Mouse (Mus musculus): ENCODE data around the gene Sh2b3. TPM values are rescaled to one million over a fixed set of nuclear protein-coding genes. Genes with fewer than 3 reads are reported as not detected.

Gene Sh2b3
- polyA plus RNA-seq, 1 experiment from 2014 or later, result 16.8 TPM

- H3K27ac ChIP-seq (ENCODE audit: low read depth, low read length), result no peak overlapping the region
- WGBS (ENCODE audit: insufficient replicate concordance), result 59% methylated on average over 6 of the region's 6 CpGs
These were observed 33.4 kb upstream of the Sh2b3 start for GRCm38 (mm10) chr5:121870832-121871231.

GRCm38 (mm10) chr5:121867963-121868362, 30.5 kb upstream of the Sh2b3 start:
- Histone ChIP-seq H3K27me3 (ENCODE audit: control insufficient read depth, insufficient read depth, low read length) (0 out of 2 replicates have a peak, but pooled peaks cover 7% of the 10 kb centered on the region), H3K36me3 (ENCODE audit: control insufficient read depth, insufficient read depth, low read length) (no peaks in the 10 kb centered on the region), H3K4me1 (ENCODE audit: control insufficient read depth, insufficient read depth, low read length) (no peaks in the 10 kb centered on the region; the same call in 1 of the 2 replicates), H3K27ac (ENCODE audit: low read depth, low read length) (no peak overlapping the region), H3K4me3 (ENCODE audit: low read depth, low read length) (no peak overlapping the region), H3K9ac (ENCODE audit: low read depth, low read length) (no peak overlapping the region), H3K9me3 (replicated peaks; ENCODE audit: control insufficient read depth, low read length) (no peaks in the 10 kb centered on the region), H3K4me2 (no peak overlapping the region)
- WGBS (ENCODE audit: insufficient replicate concordance), result 65% methylated on average over 5 of the region's 5 CpGs
- no peak for ATAC-seq (replicated peaks; ENCODE audit: insufficient number of reproducible peaks, low FRiP score, low TSS enrichment)

More at GRCm38 (mm10) chr5:121870832-121871231, 33.4 kb upstream of the Sh2b3 start:
- no peak overlapping the region for H3K4me3 ChIP-seq (ENCODE audit: low read depth, low read length)
- H3K27me3 ChIP-seq (ENCODE audit: control insufficient read depth, insufficient read depth, low read length), result peaks cover 11% of the 10 kb centered on the region; the same call in 1 of the 2 replicates
- H3K9me3 ChIP-seq (replicated peaks; ENCODE audit: control insufficient read depth, low read length), result no peaks in the 10 kb centered on the region
- H3K36me3 ChIP-seq (ENCODE audit: control insufficient read depth, insufficient read depth, low read length), result no peaks in the 10 kb centered on the region
- no peak for ATAC-seq (replicated peaks; ENCODE audit: insufficient number of reproducible peaks, low FRiP score, low TSS enrichment)
- H3K4me1 ChIP-seq (ENCODE audit: control insufficient read depth, insufficient read depth, low read length), result no peaks in the 10 kb centered on the region
- H3K9ac ChIP-seq (ENCODE audit: low read depth, low read length), result no peak overlapping the region
- no peak overlapping the region for H3K4me2 ChIP-seq

GRCm38 (mm10) chr5:121864330-121864729, 26.9 kb upstream of the Sh2b3 start:
- 0 out of 2 replicates have a peak, but pooled peaks cover 4% of the 10 kb centered on the region for H3K27me3 ChIP-seq (ENCODE audit: control insufficient read depth, insufficient read depth, low read length)
- 0 out of 2 replicates have a peak, but pooled peaks cover 4% of the 10 kb centered on the region for H3K36me3 ChIP-seq (ENCODE audit: control insufficient read depth, insufficient read depth, low read length)
- no peaks in the 10 kb centered on the region; the same call in 1 of the 2 replicates for H3K4me1 ChIP-seq (ENCODE audit: control insufficient read depth, insufficient read depth, low read length)
- no peak overlapping the region for H3K27ac ChIP-seq (ENCODE audit: low read depth, low read length)
- peaks cover 5% of the 10 kb centered on the region; the same call in 1 of the 2 replicates for H3K9me3 ChIP-seq (replicated peaks; ENCODE audit: control insufficient read depth, low read length)
- H3K4me3 ChIP-seq (ENCODE audit: low read depth, low read length), result no peak overlapping the region
- H3K4me2 ChIP-seq, result peak overlapping the region; percentile 59
- 7% methylated on average over 10 of the region's 11 CpGs for WGBS (ENCODE audit: insufficient replicate concordance)
- H3K9ac ChIP-seq (ENCODE audit: low read depth, low read length), result no peak overlapping the region
- ATAC-seq (replicated peaks; ENCODE audit: insufficient number of reproducible peaks, low FRiP score, low TSS enrichment), result no peak

DNA sequence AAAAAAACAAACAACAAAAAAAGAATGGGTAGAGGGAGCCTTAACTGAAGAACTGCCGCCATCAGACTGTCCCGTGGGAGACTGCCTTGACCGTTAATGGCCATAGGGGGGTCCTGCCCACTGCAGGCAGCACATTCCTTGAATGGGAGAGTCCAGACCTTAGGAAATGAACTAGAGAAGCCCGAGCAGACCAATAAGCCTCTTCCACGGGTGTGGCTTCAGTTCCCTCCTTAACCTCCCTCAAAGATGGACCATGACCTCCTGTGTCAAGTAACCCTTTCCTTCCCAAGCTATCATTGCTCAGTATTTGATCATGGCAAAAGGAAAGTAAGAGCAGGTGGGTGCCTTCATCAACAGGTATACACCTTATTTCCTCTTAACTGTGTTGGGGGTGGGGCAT, 24.5 kb upstream of the Sh2b3 start:
- no peak overlapping the region for H3K4me2 ChIP-seq
- ATAC-seq (replicated peaks; ENCODE audit: insufficient number of reproducible peaks, low FRiP score, low TSS enrichment), result no peak
- H3K9ac ChIP-seq (ENCODE audit: low read depth, low read length), result no peak overlapping the region
- no peaks in the 10 kb centered on the region; the same call in 1 of the 2 replicates for H3K4me1 ChIP-seq (ENCODE audit: control insufficient read depth, insufficient read depth, low read length)
- 0 out of 2 replicates have a peak, but pooled peaks cover 2% of the 10 kb centered on the region for H3K27me3 ChIP-seq (ENCODE audit: control insufficient read depth, insufficient read depth, low read length)
- peaks cover 5% of the 10 kb centered on the region; the same call in 1 of the 2 replicates for H3K9me3 ChIP-seq (replicated peaks; ENCODE audit: control insufficient read depth, low read length)
- no peak overlapping the region for H3K4me3 ChIP-seq (ENCODE audit: low read depth, low read length)
- WGBS (ENCODE audit: insufficient replicate concordance), result 50% methylated on average over 5 of the region's 5 CpGs
- H3K36me3 ChIP-seq (ENCODE audit: control insufficient read depth, insufficient read depth, low read length), result 0 out of 2 replicates have a peak, but pooled peaks cover 4% of the 10 kb centered on the region
- H3K27ac ChIP-seq (ENCODE audit: low read depth, low read length), result no peak overlapping the region

DNA sequence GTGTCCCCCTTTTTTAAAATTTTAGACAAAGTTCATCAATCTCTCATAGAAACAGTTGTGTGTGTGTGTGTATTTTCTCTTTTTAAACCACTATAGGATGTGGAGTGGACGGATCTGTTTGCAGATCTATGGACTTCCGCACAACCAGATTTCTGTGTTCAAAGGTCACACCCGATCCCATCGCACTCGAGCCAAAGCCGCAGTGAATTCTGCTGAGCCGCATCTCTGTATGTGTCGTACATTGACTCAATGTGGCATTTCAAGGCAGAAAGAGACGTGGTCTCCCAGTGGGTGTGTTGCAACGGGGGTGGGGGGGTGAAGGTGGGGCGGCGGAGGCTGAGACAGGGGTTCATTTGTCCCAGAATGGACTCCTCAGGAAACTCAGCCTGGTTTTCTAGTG, 21.0 kb upstream of the Sh2b3 start:
- H3K27me3 ChIP-seq (ENCODE audit: control insufficient read depth, insufficient read depth, low read length), result no peaks in the 10 kb centered on the region
- H3K4me2 ChIP-seq, result no peak overlapping the region
- peaks cover 3% of the 10 kb centered on the region; the same call in 1 of the 2 replicates for H3K4me1 ChIP-seq (ENCODE audit: control insufficient read depth, insufficient read depth, low read length)
- no peak overlapping the region for H3K9ac ChIP-seq (ENCODE audit: low read depth, low read length)
- no peak overlapping the region for H3K27ac ChIP-seq (ENCODE audit: low read depth, low read length)
- H3K4me3 ChIP-seq (ENCODE audit: low read depth, low read length), result no peak overlapping the region
- WGBS (ENCODE audit: insufficient replicate concordance), result 88% methylated on average over 12 of the region's 12 CpGs
- ATAC-seq (replicated peaks; ENCODE audit: insufficient number of reproducible peaks, low FRiP score, low TSS enrichment), result no peak
- peaks cover 5% of the 10 kb centered on the region; the same call in 1 of the 2 replicates for H3K9me3 ChIP-seq (replicated peaks; ENCODE audit: control insufficient read depth, low read length)
- peaks cover 4% of the 10 kb centered on the region for H3K36me3 ChIP-seq (ENCODE audit: control insufficient read depth, insufficient read depth, low read length)

- H3K27ac ChIP-seq (ENCODE audit: low read depth, low read length), result no peak overlapping the region
- H3K36me3 ChIP-seq (ENCODE audit: control insufficient read depth, insufficient read depth, low read length), result peaks cover 13% of the 10 kb centered on the region
- H3K27me3 ChIP-seq (ENCODE audit: control insufficient read depth, insufficient read depth, low read length), result no peaks in the 10 kb centered on the region
- H3K4me2 ChIP-seq, result no peak overlapping the region
- 74% methylated on average over 11 of the region's 11 CpGs for whole genome bisulfite sequencing (ENCODE audit: insufficient replicate concordance)
- no peak overlapping the region for H3K4me3 ChIP-seq (ENCODE audit: low read depth, low read length)
- H3K4me1 ChIP-seq (ENCODE audit: control insufficient read depth, insufficient read depth, low read length), result peaks cover 4% of the 10 kb centered on the region; the same call in 1 of the 2 replicates
- no peak overlapping the region for H3K9ac ChIP-seq (ENCODE audit: low read depth, low read length)
- peaks cover 5% of the 10 kb centered on the region; the same call in 1 of the 2 replicates for H3K9me3 ChIP-seq (replicated peaks; ENCODE audit: control insufficient read depth, low read length)
- ATAC-seq (replicated peaks; ENCODE audit: insufficient number of reproducible peaks, low FRiP score, low TSS enrichment), result no peak
These were observed 19.3 kb upstream of the Sh2b3 start for GRCm38 (mm10) chr5:121856740-121857139.

DNA sequence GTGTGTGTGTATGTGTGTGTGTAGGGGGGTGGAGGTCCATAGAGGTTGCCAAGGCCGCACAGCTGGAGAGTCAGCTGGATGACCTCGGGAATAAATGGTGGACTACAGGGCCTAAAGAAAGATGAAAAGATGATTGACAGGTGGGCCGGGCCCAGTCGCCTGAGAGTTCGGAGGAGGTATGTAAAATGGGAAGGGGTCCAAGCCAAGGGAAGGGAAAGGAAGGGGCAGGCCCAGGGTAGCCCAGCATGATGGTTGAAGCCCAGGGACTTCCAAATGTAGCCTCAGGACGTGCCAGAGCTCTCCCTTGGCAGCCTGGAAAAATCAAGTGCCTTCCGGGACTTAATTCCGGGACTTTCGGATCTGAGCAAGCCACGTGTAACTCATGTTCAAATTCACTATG, 17.3 kb upstream of the Sh2b3 start:
- peaks cover 18% of the 10 kb centered on the region for H3K4me1 ChIP-seq (ENCODE audit: control insufficient read depth, insufficient read depth, low read length)
- no peak for ATAC-seq (replicated peaks; ENCODE audit: insufficient number of reproducible peaks, low FRiP score, low TSS enrichment)
- peaks cover 8% of the 10 kb centered on the region for H3K36me3 ChIP-seq (ENCODE audit: control insufficient read depth, insufficient read depth, low read length)
- WGBS (ENCODE audit: insufficient replicate concordance), result 79% methylated on average over 10 of the region's 10 CpGs
- no peak overlapping the region for H3K4me3 ChIP-seq (ENCODE audit: low read depth, low read length)
- no peaks in the 10 kb centered on the region for H3K27me3 ChIP-seq (ENCODE audit: control insufficient read depth, insufficient read depth, low read length)
- no peak overlapping the region for H3K4me2 ChIP-seq
- H3K9ac ChIP-seq (ENCODE audit: low read depth, low read length), result no peak overlapping the region
- H3K27ac ChIP-seq (ENCODE audit: low read depth, low read length), result no peak overlapping the region
- no peaks in the 10 kb centered on the region for H3K9me3 ChIP-seq (replicated peaks; ENCODE audit: control insufficient read depth, low read length)

DNA sequence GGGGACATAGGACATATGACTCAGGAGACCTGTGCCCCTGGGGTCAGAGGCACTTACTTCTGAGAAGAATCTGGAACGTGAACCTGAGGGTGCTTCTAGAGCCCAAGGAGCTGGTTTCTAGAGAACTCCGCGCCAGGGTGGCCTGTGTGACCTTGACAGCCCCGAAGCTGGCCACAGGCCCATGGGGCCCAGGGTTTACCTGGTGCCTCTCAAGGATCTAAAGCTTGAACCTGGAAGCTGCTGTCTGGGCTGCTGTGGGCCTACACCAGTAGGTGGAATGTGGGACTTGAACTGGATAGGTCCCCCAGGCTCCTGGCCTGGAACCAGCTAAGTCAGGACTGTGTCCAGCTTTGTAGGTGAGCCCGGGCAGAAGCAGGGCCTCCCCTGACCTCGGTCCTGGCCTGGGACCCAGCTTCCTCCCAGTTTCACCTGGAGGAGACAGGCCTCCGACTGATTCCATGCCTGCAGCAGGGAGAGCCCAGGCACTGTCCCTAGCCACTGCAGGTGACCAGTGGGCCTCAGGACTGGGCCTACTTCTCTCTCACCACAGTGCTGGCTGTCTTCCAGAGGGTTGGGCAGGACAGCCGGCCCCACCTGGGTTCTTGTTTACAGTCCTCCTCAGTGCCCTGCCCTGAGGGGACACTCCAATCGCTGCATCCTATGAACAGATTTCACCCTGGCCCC, 16.1 kb upstream of the Sh2b3 start:
- Histone ChIP-seq H3K4me3 (ENCODE audit: low read depth, low read length) (no peak overlapping the region), H3K4me2 (peak overlapping the region; percentile 11; the same call in 1 of the 2 replicates), H3K27ac (ENCODE audit: low read depth, low read length) (no peak overlapping the region), H3K4me1 (ENCODE audit: control insufficient read depth, insufficient read depth, low read length) (peaks cover 22% of the 10 kb centered on the region), H3K27me3 (ENCODE audit: control insufficient read depth, insufficient read depth, low read length) (no peaks in the 10 kb centered on the region), H3K9ac (ENCODE audit: low read depth, low read length) (no peak overlapping the region), H3K9me3 (replicated peaks; ENCODE audit: control insufficient read depth, low read length) (no peaks in the 10 kb centered on the region), H3K36me3 (ENCODE audit: control insufficient read depth, insufficient read depth, low read length) (peaks cover 8% of the 10 kb centered on the region)
- no peak for ATAC-seq (replicated peaks; ENCODE audit: insufficient number of reproducible peaks, low FRiP score, low TSS enrichment)
- 86% methylated on average over 9 of the region's 9 CpGs for WGBS (ENCODE audit: insufficient replicate concordance)

Measured in heart, embryonic 11.5 days (tissue).